Mouse (Mus musculus): Measurements from ENCODE around the gene Sart1. TPM values are rescaled to one million over a fixed set of nuclear protein-coding genes. Genes with fewer than 3 reads are reported as not detected.
"Not testable (repeated sequence)": the region's sequence is repeated elsewhere in the genome, so short reads cannot be mapped to it uniquely, and the experiment has no call there.

Gene Sart1
- polyA plus RNA-seq, 1 experiment from 2014 or later = 34.3 TPM

DNA sequence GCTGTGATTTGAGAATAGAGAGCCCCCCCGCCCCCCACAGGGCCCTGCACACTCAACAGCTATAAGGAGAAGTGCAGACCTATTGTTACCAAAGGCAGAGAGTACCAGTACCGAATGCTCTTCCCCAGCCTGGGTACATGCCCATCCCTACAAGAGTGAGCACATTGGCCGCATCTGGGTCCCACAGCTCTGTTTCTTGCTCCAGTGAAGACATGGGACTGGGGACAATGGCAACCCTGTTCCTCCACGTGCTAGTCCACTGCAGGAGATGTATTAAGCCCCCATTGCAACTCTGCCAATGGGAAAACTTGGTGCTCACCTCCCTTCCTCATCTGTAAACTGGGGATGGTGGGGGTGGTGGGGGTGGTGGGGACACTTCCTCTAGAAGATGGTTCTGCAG lies 25.3 kb upstream of the Sart1 start:
- Histone ChIP-seq H3K4me2 (no peak overlapping the region), H3K4me1 (replicated peaks) (peaks cover 9% of the 10 kb centered on the region), H3K9me3 (replicated peaks) (no peaks in the 10 kb centered on the region), H3K27ac (no peak overlapping the region), H3K4me3 (no peak overlapping the region), H3K9ac (no peak overlapping the region), H3K36me3 (peaks cover 8% of the 10 kb centered on the region), H3K27me3 (no peaks in the 10 kb centered on the region)
- ATAC-seq (replicated peaks; ENCODE audit: insufficient number of reproducible peaks, insufficient read depth, low FRiP score, low read depth) = no peak
- 66% methylated on average over 4 of the region's 4 CpGs for WGBS

DNA sequence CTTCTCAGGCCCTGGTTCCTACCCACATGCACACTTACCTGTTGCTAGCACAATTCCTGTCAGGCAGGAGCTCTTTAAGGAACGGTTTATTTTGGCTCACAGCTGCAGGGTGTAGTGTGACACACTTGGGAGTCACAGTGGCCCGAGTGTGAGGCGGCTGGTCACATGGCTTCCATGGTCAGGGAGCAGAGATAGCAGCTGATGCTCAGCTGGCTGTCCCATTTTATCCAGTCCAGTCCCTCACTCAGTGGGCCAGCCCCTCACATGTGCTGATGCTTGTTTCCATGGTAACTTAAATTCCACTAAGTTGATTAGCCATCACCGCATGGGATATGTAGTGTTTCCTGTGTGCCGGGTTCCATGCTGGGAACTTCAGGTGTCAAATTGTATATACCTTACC lies 23.5 kb upstream of the Sart1 start:
- Histone ChIP-seq H3K27me3 (no peaks in the 10 kb centered on the region), H3K9me3 (replicated peaks) (no peaks in the 10 kb centered on the region), H3K27ac (no peak overlapping the region), H3K4me2 (no peak overlapping the region), H3K36me3 (no peaks in the 10 kb centered on the region), H3K9ac (no peak overlapping the region), H3K4me1 (replicated peaks) (peaks cover 24% of the 10 kb centered on the region), H3K4me3 (no peak overlapping the region)
- no peak for ATAC-seq (replicated peaks; ENCODE audit: insufficient number of reproducible peaks, insufficient read depth, low FRiP score, low read depth)
- WGBS = 53% methylated on average over 5 of the region's 5 CpGs

DNA sequence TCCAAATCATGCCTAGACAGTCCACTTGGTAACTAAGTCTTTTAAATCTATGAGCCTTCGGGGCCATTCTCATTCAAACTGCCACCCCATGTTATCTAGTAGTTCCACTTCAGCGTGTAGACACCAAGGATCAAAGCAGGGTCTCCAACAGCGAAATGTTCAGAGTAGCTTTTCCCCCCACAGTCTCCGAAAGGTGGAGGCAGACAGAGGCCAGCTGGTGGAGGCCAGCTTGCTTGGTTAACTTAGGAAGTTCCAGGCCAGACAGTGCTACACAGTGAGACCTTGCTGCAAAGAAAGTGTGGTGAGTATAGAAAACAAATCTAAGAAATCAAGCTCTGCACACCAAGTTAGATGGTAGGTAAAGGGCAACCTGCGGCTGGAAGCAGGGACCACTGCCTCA lies 22.1 kb upstream of the Sart1 start:
- Histone ChIP-seq H3K27ac (no peak overlapping the region), H3K9me3 (replicated peaks) (no peaks in the 10 kb centered on the region), H3K4me2 (no peak overlapping the region), H3K4me1 (replicated peaks) (peaks cover 27% of the 10 kb centered on the region), H3K27me3 (no peaks in the 10 kb centered on the region), H3K9ac (no peak overlapping the region), H3K36me3 (no peaks in the 10 kb centered on the region), H3K4me3 (no peak overlapping the region)
- no peak for ATAC-seq (replicated peaks; ENCODE audit: insufficient number of reproducible peaks, insufficient read depth, low FRiP score, low read depth)
- WGBS = 74% methylated on average over 5 of the region's 5 CpGs

DNA sequence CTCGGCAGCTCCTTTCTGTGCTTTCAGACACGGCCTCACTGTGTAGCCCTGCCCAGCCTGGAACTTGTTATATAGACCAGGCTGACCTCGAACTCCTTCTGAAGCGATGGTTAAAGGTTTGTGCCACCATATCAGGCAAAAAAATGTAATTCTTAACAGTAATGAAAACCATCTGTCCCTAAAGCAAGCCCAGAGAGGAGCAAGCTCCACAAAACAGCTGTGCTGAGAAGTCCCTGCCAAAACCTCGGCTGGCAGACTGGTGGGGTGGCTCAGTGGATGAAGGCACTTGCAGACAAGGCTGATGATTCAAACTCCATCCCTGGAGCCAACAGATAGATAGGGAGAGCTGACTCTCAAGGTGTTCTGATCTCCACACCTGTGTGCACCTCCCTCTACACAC lies 20.6 kb upstream of the Sart1 start:
- H3K9ac ChIP-seq = no peak overlapping the region
- H3K4me3 ChIP-seq = no peak overlapping the region
- no peaks in the 10 kb centered on the region for H3K36me3 ChIP-seq
- 78% methylated on average over 5 of the region's 5 CpGs for WGBS
- H3K27me3 ChIP-seq = no peaks in the 10 kb centered on the region
- H3K27ac ChIP-seq = peak overlapping the region; percentile 57
- H3K9me3 ChIP-seq (replicated peaks) = no peaks in the 10 kb centered on the region
- H3K4me2 ChIP-seq = no peak overlapping the region
- H3K4me1 ChIP-seq (replicated peaks) = peaks cover 22% of the 10 kb centered on the region
- ATAC-seq (replicated peaks; ENCODE audit: insufficient number of reproducible peaks, insufficient read depth, low FRiP score, low read depth) = no peak

DNA sequence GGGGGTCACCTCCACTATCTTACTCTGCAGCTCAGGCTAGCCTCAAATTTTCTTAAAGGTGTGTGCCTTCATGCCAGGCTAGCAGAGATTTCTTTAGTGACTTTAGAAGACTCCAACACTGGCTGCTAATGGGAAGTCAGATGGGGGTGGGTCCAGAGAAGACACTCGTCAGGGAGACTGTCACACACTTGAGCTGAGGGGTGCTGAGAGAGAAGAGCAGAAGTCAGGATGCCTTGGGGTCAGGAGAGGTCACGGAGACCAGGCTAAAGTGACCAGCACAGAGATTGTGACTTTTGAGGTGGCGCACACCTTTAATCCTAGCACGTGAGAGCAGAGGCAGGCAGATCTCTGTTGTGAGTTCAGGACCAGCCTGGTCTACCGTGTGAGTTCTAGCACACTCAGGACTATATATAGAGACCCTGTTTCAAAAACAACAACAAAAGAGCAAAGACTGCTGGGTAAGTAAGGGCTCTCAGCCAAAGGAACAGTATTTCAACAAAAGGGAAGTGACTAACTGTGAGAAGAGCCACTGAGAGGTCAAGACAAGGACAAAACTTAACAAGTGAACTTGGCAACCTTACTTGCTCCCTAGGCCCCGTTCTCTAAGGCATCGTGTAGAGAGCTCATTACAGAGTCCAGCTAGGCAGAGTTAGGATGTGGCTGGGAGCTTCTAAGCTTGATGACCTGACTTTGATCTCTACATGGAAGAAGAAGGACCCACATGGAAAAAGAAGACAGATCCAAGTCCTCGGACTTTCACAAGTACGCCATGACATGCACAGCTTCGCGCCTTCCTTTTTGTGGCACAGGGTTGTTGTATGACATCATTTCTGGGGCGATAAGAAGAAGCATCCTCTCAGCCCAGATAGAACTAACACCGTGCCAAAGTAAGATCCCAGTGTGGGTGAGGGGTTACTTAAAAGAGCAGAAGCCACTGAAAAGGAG lies 19.8 kb upstream of the Sart1 start:
- H3K4me2 ChIP-seq = peak overlapping the region; percentile 56
- no peaks in the 10 kb centered on the region for H3K9me3 ChIP-seq (replicated peaks)
- no peak overlapping the region for H3K9ac ChIP-seq
- peak overlapping the region; percentile 57 for H3K27ac ChIP-seq
- WGBS = 65% methylated on average over 13 of the region's 13 CpGs
- H3K36me3 ChIP-seq = no peaks in the 10 kb centered on the region
- peak overlapping the region; percentile 56; the same call in 1 of the 2 replicates for H3K4me3 ChIP-seq
- H3K4me1 ChIP-seq (replicated peaks) = peaks cover 22% of the 10 kb centered on the region
- H3K27me3 ChIP-seq = no peaks in the 10 kb centered on the region
- no peak for ATAC-seq (replicated peaks; ENCODE audit: insufficient number of reproducible peaks, insufficient read depth, low FRiP score, low read depth)

DNA sequence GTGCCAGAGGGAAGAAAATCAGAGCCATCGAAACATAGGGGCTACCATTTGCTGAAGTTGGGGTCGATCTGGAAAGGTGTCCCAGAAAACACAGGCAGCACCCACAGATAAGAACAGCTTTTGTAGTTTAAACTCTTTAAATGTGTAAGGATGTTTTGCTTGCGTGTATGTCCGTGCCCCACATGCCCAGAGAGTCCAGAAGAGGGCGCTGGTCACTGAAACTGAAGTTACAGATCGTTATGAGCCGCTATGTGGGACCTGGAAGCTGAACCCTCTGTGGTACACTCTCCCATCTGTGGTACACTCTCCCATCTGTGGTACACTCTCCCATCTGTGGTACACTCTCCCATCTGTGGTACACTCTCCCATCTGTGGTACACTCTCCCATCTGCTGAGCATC lies 18.6 kb upstream of the Sart1 start:
- H3K9me3 ChIP-seq (replicated peaks) = no peaks in the 10 kb centered on the region
- H3K27ac ChIP-seq = peak overlapping the region; percentile 91
- peak overlapping the region; percentile 56 for H3K4me3 ChIP-seq
- H3K36me3 ChIP-seq = no peaks in the 10 kb centered on the region
- ATAC-seq (replicated peaks; ENCODE audit: insufficient number of reproducible peaks, insufficient read depth, low FRiP score, low read depth) = peak; percentile 61
- peak overlapping the region; percentile 56 for H3K4me2 ChIP-seq
- peak overlapping the region; percentile 59 for H3K9ac ChIP-seq
- WGBS = 15% methylated on average over 7 of the region's 7 CpGs
- H3K4me1 ChIP-seq (replicated peaks) = peaks cover 22% of the 10 kb centered on the region
- no peaks in the 10 kb centered on the region for H3K27me3 ChIP-seq

DNA sequence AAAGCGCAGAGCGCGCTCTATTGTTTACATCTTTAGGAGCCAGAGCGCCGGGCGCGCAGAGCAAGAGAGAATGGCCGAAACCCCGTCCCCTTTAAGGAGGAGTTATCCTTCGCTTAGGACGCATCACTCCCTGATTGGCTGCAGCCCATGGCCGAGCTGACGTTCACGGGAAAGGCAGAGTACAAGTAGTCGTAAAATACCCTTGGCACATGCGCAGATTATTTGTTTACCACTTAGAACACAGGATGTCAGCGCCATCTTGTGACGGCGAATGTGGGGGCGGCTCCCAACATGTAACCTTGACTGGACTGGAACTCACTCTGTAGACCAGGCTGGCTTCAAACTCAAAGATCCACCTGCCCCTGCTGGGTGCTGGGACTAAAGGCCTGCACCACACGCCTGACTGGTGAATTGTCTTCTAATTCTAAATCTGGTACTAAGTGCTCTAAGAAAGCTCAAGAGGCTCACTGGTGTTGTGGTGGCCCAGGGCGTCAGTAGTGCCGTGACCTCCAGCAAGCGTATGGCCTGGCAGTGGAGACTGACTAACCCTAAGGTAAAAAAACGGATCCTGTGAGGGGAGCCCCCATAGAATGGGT lies 18.1 kb upstream of the Sart1 start:
- H3K4me2 ChIP-seq = peak overlapping the region; percentile 56
- H3K27ac ChIP-seq = peak overlapping the region; percentile 91
- peaks cover 22% of the 10 kb centered on the region for H3K4me1 ChIP-seq (replicated peaks)
- not testable (repeated sequence) for H3K9me3 ChIP-seq (replicated peaks); H3K27me3 ChIP-seq; H3K36me3 ChIP-seq
- H3K4me3 ChIP-seq = peak overlapping the region; percentile 56
- peak; percentile 71 for ATAC-seq (replicated peaks; ENCODE audit: insufficient number of reproducible peaks, insufficient read depth, low FRiP score, low read depth)
- WGBS = 19% methylated on average over 24 of the region's 25 CpGs
- H3K9ac ChIP-seq = peak overlapping the region; percentile 59

DNA sequence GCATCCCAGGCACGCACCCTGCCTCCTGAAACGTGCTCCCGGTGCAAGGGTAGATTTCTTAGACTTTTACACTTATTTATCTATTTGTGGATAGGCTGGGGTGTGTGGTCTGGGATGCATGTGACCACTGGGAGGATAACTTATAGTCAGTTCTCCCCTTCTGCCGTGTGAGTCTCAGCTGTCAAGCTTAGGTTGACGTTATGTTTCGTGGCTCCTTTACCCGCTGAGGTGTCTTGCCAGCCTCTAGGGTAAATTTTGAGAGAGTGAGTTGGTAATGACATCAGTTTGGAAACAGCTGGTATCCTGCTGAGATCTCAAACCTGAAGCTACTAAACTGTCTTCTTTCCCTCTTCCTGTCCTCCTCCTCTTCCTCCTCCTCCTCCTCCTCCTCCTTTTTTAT lies 17.4 kb upstream of the Sart1 start:
- H3K4me1 ChIP-seq (replicated peaks) = peaks cover 22% of the 10 kb centered on the region
- H3K27ac ChIP-seq = peak overlapping the region; percentile 38
- H3K9ac ChIP-seq = peak overlapping the region; percentile 22
- H3K36me3 ChIP-seq = no peaks in the 10 kb centered on the region
- H3K4me2 ChIP-seq = peak overlapping the region; percentile 54
- 19% methylated on average over 7 of the region's 7 CpGs for WGBS
- no peaks in the 10 kb centered on the region for H3K9me3 ChIP-seq (replicated peaks)
- peak overlapping the region; percentile 56 for H3K4me3 ChIP-seq
- no peak for ATAC-seq (replicated peaks; ENCODE audit: insufficient number of reproducible peaks, insufficient read depth, low FRiP score, low read depth)
- H3K27me3 ChIP-seq = no peaks in the 10 kb centered on the region

DNA sequence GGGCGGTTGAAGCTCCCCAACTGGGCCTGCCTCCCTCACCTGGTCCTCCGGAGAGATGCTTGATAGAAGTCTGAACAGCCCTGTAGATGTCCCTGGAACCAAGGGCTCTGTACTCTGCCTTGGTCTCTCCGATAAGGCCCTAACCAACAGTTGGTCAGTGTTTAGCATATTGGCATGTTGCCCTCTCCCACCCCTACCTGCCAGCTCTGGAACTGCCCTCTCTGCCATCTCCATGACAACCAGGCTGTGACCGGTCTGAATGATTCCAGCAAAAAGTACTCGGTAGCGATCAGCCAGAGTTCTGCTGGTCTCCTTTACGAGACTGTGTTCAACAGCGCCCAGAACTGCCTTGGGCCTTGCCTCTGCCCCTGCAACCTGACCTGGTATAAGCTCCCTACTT lies 13.8 kb upstream of the Sart1 start, which contains the start of gene Tsga10ip:
Tsga10ip (minus strand) TSS at position 234 of the 400 bp plus-strand sequence.
- H3K4me3 ChIP-seq = no peak within 1 kb of the TSS
- WGBS = 77% methylated on average over 8 of the region's 8 CpGs
- no peak within 1 kb of the TSS for H3K27ac ChIP-seq
- 0 out of 2 replicates have a peak, but pooled peaks cover 3% of the 10 kb centered on the region for H3K4me1 ChIP-seq (replicated peaks)
- H3K9me3 ChIP-seq (replicated peaks) = no peaks in the 10 kb centered on the region
- no peak within 1 kb of the TSS for H3K9ac ChIP-seq
- no peaks in the 10 kb centered on the region for H3K27me3 ChIP-seq
- no peaks in the 10 kb centered on the region for H3K36me3 ChIP-seq
- H3K4me2 ChIP-seq = no peak within 1 kb of the TSS
- ATAC-seq (replicated peaks; ENCODE audit: insufficient number of reproducible peaks, insufficient read depth, low FRiP score, low read depth) = no peak

DNA sequence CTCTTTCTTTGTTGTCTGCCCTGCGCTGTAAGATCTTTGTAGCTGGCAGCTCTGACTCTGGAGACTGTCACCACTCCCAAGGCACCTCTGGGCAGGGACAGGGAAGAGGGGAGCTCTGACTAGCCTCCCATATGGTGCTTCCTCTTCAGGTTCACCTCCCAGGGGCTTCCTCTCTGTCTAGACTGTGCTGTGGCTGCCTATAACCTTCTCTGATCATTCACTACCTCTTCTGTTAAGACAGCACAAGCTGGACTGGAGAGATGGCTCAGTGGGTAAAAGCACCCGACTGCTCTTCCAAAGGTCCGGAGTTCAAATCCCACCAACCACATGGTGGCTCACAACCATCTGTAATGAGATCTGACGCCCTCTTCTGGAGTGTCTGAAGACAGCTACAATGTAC lies 12.6 kb upstream of the Sart1 start:
- H3K9ac ChIP-seq; H3K9me3 ChIP-seq (replicated peaks); H3K27me3 ChIP-seq; H3K4me2 ChIP-seq; H3K4me1 ChIP-seq (replicated peaks); H3K27ac ChIP-seq; H3K36me3 ChIP-seq; H3K4me3 ChIP-seq: not testable (repeated sequence)
- 55% methylated on average over 4 of the region's 4 CpGs for WGBS
- ATAC-seq (replicated peaks; ENCODE audit: insufficient number of reproducible peaks, insufficient read depth, low FRiP score, low read depth) = 0 out of 2 replicates have a peak, but pooled peaks have one; percentile 27

DNA sequence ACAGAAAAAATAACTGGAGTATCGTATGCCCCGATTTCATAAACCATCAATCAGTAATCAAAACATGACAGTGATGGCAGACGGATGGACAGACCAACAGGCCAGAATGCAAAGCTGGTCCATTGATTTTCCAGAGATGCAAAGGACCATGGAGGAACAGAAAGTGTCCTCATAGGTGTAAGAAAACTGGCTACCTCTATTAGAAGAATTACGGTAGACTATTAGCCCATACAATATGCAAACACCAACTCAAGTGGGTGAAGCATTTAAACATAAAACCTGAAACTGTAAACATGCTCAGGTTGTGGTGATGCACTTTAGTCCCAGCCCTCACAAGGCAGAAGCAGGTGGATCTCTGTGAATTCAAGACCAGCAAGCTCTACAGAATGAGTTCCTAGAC lies 6.9 kb upstream of the Sart1 start:
- Histone ChIP-seq H3K27me3 (no peaks in the 10 kb centered on the region), H3K9me3 (replicated peaks) (no peaks in the 10 kb centered on the region), H3K9ac (no peak overlapping the region), H3K4me3 (no peak overlapping the region), H3K4me1 (replicated peaks) (peaks cover 20% of the 10 kb centered on the region), H3K27ac (no peak overlapping the region), H3K4me2 (no peak overlapping the region), H3K36me3 (no peaks in the 10 kb centered on the region)
- WGBS = 64% methylated on average over 4 of the region's 4 CpGs
- no peak for ATAC-seq (replicated peaks; ENCODE audit: insufficient number of reproducible peaks, insufficient read depth, low FRiP score, low read depth)

Measured in heart, embryonic 15.5 days (tissue).